Mouse (Mus musculus) brain, embryonic 18.5 days (tissue): Measurements from ENCODE around the gene Mdm2.
"Not testable (repeated sequence)": the region's sequence is repeated elsewhere in the genome, so short reads cannot be mapped to it uniquely, and the experiment has no call there.

Experiments
- DNase-seq: peaks from one replicate; pipeline ENCODE4 v3.0.0-alpha.2; 2012; ENCODE audit warnings: low read depth, low spot score

Gene Mdm2

GRCm38 (mm10) chr10:117732962-117733592 lies 22.5 kb upstream of the Mdm2 start:
- DNase-seq = no peak

DNA sequence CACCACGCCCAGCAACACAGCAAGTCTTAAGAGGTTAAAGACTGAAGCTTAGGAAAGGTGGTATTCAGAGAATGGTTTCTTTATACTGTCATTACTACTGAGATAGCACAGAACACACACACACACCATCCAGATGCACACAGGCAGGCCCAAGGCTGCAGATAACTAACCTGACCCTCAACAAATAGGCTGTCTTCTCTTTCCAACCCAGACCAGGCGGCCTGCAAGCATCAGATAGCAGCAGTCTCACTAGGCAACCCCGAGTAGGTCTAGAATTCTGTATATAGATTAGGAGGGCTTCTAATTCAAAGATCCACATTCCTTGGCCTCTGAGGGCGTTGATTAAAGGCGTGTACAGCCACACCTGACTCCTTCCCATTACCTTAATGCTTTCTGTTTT lies 21.6 kb upstream of the Mdm2 start:
- DNase-seq = no peak

GRCm38 (mm10) chr10:117731244-117732101 lies 20.9 kb upstream of the Mdm2 start:
- DNase-seq = no peak

GRCm38 (mm10) chr10:117730637-117731203 lies 20.2 kb upstream of the Mdm2 start:
- no peak for DNase-seq

DNA sequence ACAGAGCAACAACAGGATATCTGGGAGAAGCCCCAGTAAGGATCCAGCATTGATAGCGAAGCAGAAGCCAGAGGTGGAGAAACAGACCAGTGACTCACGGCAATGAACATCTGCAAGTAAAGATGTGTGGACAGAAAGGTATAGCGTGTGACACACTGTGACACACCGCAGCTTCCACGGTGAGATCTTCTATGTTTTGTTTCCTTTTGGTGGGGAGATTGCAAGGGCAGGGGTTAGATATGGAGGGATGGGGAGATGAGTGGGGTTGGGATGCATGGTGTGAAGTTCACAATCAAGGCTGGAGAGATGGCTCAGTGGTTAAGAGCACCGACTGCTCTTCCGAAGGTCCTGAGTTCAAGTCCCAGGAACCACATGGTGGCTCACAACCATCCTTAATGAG lies 19.6 kb upstream of the Mdm2 start:
- no peak for DNase-seq

DNA sequence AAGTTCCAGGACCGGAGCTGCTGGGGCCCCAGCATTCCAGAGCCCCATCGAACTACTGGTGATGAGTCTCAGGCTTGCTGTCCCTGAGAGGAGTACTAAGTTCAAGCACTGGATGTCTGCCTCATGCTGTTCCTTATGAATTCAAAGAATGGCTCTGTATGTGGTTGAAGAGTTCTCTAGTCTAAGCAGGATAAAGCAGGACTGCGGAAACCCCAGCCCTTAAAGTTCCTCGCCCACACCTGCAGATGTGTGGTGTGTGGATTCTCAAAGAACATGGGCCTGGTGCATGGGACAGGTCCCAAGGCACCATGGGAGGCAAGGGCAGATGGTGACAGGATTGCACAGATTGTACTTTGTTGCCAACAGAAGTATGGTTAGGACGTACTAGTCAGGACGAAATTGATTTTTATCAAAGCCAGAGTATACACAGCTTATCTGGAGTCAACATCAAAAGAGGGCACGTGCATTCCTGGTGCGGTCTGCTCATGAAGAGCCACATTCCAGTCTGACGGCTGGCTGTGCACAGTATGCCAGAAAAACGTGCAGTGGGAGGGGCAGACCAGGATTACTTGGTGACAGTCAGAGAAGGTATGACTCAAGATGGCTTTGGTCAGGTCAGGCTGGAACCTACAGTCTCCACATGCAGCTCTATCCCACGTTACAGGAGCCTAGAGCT lies 18.7 kb upstream of the Mdm2 start:
- DNase-seq = no peak

DNA sequence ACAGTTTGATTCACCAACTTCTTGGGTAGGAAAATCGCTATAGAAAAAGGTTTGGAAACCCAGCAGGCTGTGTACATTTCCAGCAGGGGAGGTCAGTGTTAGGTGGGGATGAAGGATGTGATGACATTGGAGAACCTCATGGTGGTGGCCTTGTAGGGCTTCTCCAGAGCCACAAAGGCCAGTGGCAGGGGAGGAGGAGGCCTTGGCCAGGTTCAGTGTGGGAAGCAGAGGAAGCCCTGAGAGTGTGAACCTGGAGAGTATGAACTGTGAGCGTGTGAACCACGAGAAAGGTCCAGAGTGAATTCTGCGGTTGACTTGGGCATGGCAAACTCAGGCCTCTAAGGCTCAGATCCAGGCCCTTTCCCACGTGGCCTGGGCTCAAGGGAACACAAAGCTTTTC lies 18.0 kb upstream of the Mdm2 start:
- no peak for DNase-seq

DNA sequence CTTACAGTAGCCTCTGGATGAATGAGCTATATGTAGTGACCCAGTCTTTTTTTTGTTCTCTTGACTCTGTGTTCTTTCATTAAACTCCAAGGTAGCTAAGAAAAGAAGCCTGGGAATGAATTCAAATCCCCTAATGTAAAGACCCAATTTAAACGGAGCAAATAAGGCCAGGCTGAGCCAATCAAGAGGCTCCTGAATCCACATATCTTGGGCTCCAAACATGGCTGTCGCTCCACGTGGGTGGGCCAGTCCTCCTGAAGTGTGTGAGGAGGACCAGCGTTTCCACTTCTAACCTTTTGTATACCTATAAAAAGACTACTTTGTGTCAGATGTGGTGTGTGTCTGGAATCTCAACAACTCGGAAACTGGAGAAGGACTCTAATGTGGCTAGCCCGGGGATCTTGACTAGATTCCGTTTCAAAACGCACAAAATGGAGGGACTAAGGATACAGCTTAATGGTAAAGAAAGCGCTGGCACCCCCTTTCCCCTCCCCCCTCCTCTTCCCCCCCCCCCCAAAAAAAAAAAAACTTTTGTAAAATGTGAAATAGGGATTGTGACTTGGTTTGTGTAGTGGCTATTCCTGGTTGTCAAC lies 17.1 kb upstream of the Mdm2 start:
- no peak for DNase-seq

DNA sequence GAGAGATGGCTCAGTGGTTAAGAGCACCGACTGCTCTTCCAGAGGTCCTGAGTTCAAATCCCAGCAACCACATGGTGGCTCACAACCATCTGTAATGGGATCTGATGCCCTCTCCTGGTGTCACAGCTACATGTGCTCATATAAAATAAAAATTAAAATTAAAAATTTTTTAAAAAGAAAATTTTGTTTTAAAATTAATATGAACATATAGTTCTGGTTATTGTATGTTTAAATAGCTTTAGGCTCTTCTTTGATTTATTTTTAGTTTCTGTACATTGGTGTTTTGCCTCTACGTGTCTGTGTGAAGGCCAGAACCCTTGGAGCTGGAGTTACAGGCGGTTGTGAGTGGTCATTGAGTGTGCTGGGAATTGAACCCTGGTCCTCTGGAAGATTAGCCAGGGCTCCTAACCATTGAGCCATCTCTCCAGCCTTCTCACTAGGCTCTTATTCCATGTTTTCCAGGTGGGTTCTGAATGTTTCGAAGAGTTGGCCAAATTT lies 16.4 kb upstream of the Mdm2 start:
- DNase-seq = no peak

DNA sequence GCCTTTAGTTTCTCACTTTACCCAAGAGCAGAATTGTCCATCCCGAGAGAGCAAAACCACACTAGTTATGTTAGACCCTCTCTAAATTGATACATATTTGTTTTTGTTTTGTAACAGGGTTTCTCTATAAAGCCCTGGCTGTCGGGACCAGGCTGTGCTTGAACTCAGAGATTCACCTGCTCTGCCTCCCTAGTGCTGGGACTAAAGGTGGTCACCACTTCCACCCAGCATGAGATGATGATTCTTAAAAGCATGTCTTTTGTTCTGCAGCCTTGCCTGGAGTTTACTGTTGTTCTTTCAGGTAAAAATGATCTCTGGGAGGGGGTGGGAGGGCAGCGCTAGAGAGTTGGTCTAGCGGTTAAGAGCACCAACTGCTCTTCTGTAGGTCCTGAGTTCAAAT lies 15.8 kb upstream of the Mdm2 start:
- DNase-seq = no peak

GRCm38 (mm10) chr10:117725671-117726070 lies 15.1 kb upstream of the Mdm2 start:
- no peak for DNase-seq

- no peak for DNase-seq
These were observed 14.3 kb upstream of the Mdm2 start for GRCm38 (mm10) chr10:117724804-117725361.

- DNase-seq = no peak
These were observed 13.7 kb upstream of the Mdm2 start for GRCm38 (mm10) chr10:117724136-117724718.

DNA sequence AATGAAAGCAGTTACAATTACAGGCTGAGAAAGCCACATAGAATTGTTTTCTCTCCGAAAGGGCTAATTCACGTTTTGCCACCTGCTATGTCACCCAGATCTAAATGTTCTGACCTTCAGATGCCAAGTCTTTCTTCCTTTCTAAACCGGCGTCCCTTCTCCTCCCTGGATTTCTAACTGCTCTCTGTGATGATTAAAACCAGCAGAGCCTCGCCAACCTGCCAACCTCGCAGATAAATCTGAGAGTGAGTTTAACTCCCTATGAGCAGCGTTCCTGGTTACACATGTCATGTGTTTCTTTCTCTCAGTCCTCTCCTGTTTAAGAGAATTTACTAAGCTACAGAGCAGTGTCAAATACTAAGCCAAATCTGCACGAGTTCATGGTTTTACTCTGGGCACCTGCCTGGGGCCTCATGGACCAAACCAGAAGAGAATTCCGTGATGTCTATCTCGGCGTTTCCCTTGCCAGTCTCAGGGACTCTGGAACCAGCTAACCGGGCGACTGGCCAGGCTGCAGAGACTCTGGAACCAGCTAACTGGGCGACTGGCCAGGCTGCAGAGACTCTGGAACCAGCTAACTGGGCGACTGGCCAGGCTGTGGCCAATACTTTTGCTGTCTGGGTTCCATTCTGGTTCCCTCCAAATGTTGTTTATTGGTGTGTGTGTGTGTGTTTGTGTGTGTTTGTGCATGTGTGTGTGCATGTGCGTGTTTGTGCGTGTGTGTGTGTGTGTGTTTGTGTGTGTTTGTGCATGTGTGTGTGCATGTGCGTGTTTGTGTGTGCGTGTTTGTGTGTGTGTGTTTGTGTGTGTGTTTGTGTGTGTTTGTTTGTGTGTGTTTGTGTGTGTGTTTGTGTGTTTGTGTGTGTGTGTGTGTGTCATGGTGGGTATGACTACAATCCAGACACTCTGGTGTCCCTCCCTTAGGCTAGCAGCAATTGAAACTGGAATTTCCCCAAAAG lies 7.9 kb upstream of the Mdm2 start:
- no peak for DNase-seq

- no peak for DNase-seq
These were observed 7.0 kb upstream of the Mdm2 start for GRCm38 (mm10) chr10:117717583-117717982.

DNA sequence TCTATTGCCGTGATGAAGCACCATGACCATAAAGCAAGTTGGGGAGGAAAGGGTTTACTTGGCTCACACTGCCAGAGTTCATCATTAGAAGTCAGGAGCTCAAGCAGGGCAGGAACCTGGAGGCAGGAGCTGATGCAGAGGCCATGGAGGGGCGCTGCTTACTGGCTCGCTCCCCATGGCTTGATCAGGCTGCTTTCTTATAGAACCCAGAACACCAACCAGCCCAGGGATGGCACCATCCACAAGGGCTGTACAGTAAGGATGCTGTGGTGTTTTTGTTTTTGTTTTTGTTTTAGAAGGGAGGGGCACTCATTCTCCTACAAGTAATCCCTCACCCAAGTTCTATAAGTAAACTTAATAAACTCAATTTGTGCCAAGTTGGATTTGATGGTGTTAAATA lies 6.1 kb upstream of the Mdm2 start:
- no peak for DNase-seq

DNA sequence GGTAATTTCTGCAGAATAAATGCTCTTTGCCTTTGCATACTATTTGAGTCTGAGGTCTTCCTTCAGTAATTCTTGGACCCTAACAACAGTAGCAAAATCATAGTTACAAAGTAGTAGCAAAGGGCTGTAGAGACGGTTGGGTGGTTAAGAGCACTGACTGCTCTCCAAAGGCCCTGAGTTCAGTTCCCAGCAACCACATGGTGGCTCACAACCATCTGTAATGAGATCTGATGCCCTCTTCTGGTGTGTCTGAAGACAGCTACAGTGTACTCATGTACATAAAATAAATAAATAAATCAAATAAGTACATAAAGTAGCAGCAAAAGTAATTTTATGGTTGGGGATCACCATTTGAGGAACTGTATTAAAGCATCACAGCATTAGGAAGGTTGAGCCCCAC lies 5.1 kb upstream of the Mdm2 start:
- not testable (repeated sequence) for DNase-seq

DNA sequence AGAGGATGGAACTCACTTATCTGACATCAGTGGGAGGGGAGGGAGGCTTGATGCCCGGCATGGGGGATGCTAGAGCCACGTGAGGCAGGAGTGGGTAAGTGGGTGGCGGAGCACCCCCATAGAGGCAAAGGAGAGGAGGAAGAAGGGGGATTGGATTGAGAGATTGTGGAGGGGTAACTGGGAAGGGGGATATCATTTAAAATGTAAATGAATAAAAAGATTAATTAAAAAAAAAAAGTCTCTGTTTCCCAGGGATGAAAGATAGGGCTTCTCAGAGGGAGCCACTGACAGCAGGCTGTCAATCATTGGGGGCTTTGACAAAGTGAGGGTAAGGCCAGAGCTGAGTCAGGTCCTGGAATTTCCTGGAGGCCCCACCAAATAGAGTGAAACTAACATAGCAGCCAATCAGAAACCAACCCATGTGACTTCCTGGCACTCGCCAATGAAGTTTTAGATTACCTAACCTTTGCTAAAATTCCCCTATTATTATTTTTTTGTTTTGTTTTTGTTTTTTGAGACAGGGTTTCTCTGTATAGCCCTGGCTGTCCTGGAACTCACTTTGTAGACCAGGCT lies 4.5 kb upstream of the Mdm2 start:
- DNase-seq = no peak

DNA sequence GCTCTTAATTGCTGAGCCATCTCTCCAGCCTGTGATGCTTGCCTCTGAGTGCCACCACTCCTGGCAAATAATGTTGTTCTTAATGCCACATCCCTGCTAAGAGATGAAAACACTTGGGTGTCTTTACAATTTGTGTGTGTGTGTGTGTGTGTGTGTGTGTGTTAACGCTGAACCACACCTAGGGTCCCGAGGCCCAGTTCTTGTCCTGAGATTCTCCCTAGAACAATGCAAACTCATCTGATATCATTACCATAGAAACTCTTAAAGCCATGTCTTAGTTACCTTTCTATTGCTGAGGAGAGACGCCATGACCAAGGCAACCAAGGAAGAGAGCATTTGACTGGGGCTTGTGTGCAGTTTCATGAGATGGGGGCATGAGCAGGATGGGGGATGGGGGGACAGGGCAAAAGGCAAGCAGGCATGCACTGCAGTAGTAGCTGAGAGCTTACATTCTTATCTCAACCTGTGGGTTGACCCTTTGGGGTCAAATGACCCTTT lies 3.5 kb upstream of the Mdm2 start:
- no peak for DNase-seq
